Mouse (Mus musculus) MEL (cell line): Measurements from ENCODE around the gene Alx3. TPM values are rescaled to one million over a fixed set of nuclear protein-coding genes. Genes with fewer than 3 reads are reported as not detected.

Experiments used
- DNase-seq: peaks from one replicate; pipeline ENCODE4 v3.0.0; 2011; ENCODE audit warnings: low read depth, low spot score
- H3K27ac ChIP-seq: 2 replicates; pipeline ENCODE4 v1.5.1; 2012; ENCODE audit warnings: low read depth, mild to moderate bottlenecking, control low read depth, low read length, moderate library complexity; ENCODE audit not compliant: control insufficient read depth
- H3K27me3 ChIP-seq, 2 experiments: fragments of 150-350 bp in 1 of 2; sonication (generic) in 1 of 2; 2 replicates each; pipeline ENCODE4 v1.6.1; 2012; ENCODE audit warnings: low read length in 2 of 2, mild to moderate bottlenecking in 2 of 2, improper control_type of control experiment in 1 of 2, moderate library complexity in 1 of 2; ENCODE audit not compliant: insufficient read depth in 2 of 2, control insufficient read depth in 1 of 2
- H3K36me3 ChIP-seq, 2 experiments: 2 replicates each; pipeline ENCODE4 v1.6.1; 2012 to 2014; ENCODE audit warnings: low read length in 2 of 2, improper control_type of control experiment in 1 of 2, inconsistent platforms in 1 of 2, mild to moderate bottlenecking in 1 of 2; ENCODE audit not compliant: insufficient read depth in 2 of 2, control insufficient read depth in 1 of 2
- H3K4me1 ChIP-seq, 2 experiments: fragments of 150-350 bp in 1 of 2; sonication (generic) in 1 of 2; 2 replicates each; pipeline ENCODE4 v1.6.1; 2012; ENCODE audit warnings: low read length in 2 of 2, improper control_type of control experiment in 1 of 2, mild to moderate bottlenecking in 1 of 2; ENCODE audit not compliant: insufficient read depth in 2 of 2, control insufficient read depth in 1 of 2
- H3K4me3 ChIP-seq, 2 experiments: fragments of 150-350 bp in 1 of 2; sonication (generic) in 1 of 2; 2 replicates each; pipeline ENCODE4 v1.5.1; 2012; ENCODE audit warnings: low read depth in 2 of 2, low read length in 2 of 2, mild to moderate bottlenecking in 2 of 2, moderate library complexity in 2 of 2, control low read depth in 1 of 2, improper control_type of control experiment in 1 of 2; ENCODE audit not compliant: control insufficient read depth in 1 of 2, insufficient read depth in 1 of 2
- H3K79me2 ChIP-seq: 2 replicates; pipeline ENCODE4 v1.6.1; 2012; ENCODE audit warnings: mild to moderate bottlenecking, low read length, moderate library complexity; ENCODE audit not compliant: control insufficient read depth, poor library complexity, insufficient read depth
- H3K9ac ChIP-seq: 2 replicates; pipeline ENCODE4 v1.6.1; 2012; ENCODE audit warnings: low read depth, mild to moderate bottlenecking, control low read depth, low read length, moderate library complexity; ENCODE audit not compliant: control insufficient read depth, poor library complexity, severe bottlenecking
- H3K9me3 ChIP-seq: fragments of 150-350 bp; sonication (generic); replicated peaks from 2 replicates; pipeline ENCODE4 v1.6.1; 2012; ENCODE audit warnings: mild to moderate bottlenecking, low read length, improper control_type of control experiment, moderate library complexity; ENCODE audit not compliant: insufficient read depth
- CTCF ChIP-seq, 3 experiments: IDR thresholded peaks in 2 of 3; conservative IDR thresholded peaks in 1 of 3; 2 replicates each; pipeline ENCODE4 v1.5.1; 2011 to 2012; ENCODE audit warnings: low read length in 3 of 3, low read depth in 2 of 3, mild to moderate bottlenecking in 2 of 3, improper control_type of control experiment in 1 of 3, inconsistent platforms in 1 of 3, mixed read lengths in 1 of 3, moderate library complexity in 1 of 3; ENCODE audit not compliant: control insufficient read depth in 1 of 3, insufficient read depth in 1 of 3, poor library complexity in 1 of 3, severe bottlenecking in 1 of 3
- E2F4 ChIP-seq: IDR thresholded peaks from 2 replicates; pipeline ENCODE4 v1.6.1; 2011; ENCODE audit warnings: low read depth, low read length, improper control_type of control experiment, borderline replicate concordance
- HCFC1 ChIP-seq: IDR thresholded peaks from 2 replicates; pipeline ENCODE4 v1.6.1; 2012; ENCODE audit warnings: low read depth, mild to moderate bottlenecking, inconsistent platforms, low read length, improper control_type of control experiment, moderate library complexity
- JUND ChIP-seq: IDR thresholded peaks from 2 replicates; pipeline ENCODE4 v1.6.1; 2011; ENCODE audit warnings: low read depth, mild to moderate bottlenecking, improper control_type of control experiment, low read length
- KAT2A ChIP-seq: conservative IDR thresholded peaks from 2 replicates; pipeline ENCODE4 v1.6.1; 2012; ENCODE audit warnings: low read depth, low read length, improper control_type of control experiment, inconsistent platforms
- MAX ChIP-seq: IDR thresholded peaks from 2 replicates; pipeline ENCODE4 v1.6.1; 2011; ENCODE audit warnings: low read length, improper control_type of control experiment
- MAZ ChIP-seq: IDR thresholded peaks from 2 replicates; pipeline ENCODE4 v1.6.1; 2012; ENCODE audit warnings: low read depth, mild to moderate bottlenecking, inconsistent platforms, low read length, improper control_type of control experiment
- MXI1 ChIP-seq: IDR thresholded peaks from 2 replicates; pipeline ENCODE4 v1.6.1; 2011; ENCODE audit warnings: mild to moderate bottlenecking, low read depth, low read length, improper control_type of control experiment
- MYC ChIP-seq: IDR thresholded peaks from 2 replicates; pipeline ENCODE4 v1.6.1; 2011; ENCODE audit warnings: low read depth, mild to moderate bottlenecking, low read length, improper control_type of control experiment, moderate library complexity
- NRF1 ChIP-seq: IDR thresholded peaks from 2 replicates; pipeline ENCODE4 v1.6.1; 2014; ENCODE audit warnings: low read depth, mild to moderate bottlenecking, inconsistent platforms, low read length, improper control_type of control experiment, moderate library complexity; ENCODE audit not compliant: poor library complexity, insufficient read depth, severe bottlenecking
- POLR2A ChIP-seq, 2 experiments: IDR thresholded peaks; 2 replicates each; pipeline ENCODE4 v1.6.1; 2011 to 2012; ENCODE audit warnings: low read length in 2 of 2, mild to moderate bottlenecking in 2 of 2, control low read depth in 1 of 2, improper control_type of control experiment in 1 of 2, low read depth in 1 of 2, moderate library complexity in 1 of 2; ENCODE audit not compliant: control insufficient read depth in 1 of 2, insufficient read depth in 1 of 2, poor library complexity in 1 of 2
- POLR2AphosphoS2 ChIP-seq: IDR thresholded peaks from 2 replicates; pipeline ENCODE4 v1.6.1; 2011; ENCODE audit warnings: low read length, improper control_type of control experiment
- POLR2AphosphoS5 ChIP-seq: IDR thresholded peaks from 2 replicates; pipeline ENCODE4 v1.6.1; 2012; ENCODE audit warnings: low read depth, borderline replicate concordance, mild to moderate bottlenecking, inconsistent platforms, low read length, moderate library complexity, mixed read lengths
- RAD21 ChIP-seq: IDR thresholded peaks from 2 replicates; pipeline ENCODE4 v1.6.1; 2011; ENCODE audit warnings: mild to moderate bottlenecking, low read depth, low read length, improper control_type of control experiment
- RCOR1 ChIP-seq: IDR thresholded peaks from 2 replicates; pipeline ENCODE4 v1.6.1; 2012; ENCODE audit warnings: low read depth, mild to moderate bottlenecking, inconsistent platforms, low read length, improper control_type of control experiment
- TAL1 ChIP-seq: IDR thresholded peaks from 2 replicates; pipeline ENCODE4 v1.6.1; 2012; ENCODE audit warnings: mild to moderate bottlenecking, inconsistent platforms, low read length, moderate library complexity, mixed read lengths
- TCF12 ChIP-seq: IDR thresholded peaks from 2 replicates; pipeline ENCODE4 v1.6.1; 2014; ENCODE audit warnings: low read depth, mild to moderate bottlenecking, inconsistent platforms, low read length, improper control_type of control experiment, moderate library complexity
- UBTF ChIP-seq: IDR thresholded peaks from 2 replicates; pipeline ENCODE4 v1.6.1; 2012; ENCODE audit warnings: low read depth, mild to moderate bottlenecking, inconsistent platforms, low read length, improper control_type of control experiment, moderate library complexity, borderline replicate concordance; ENCODE audit not compliant: insufficient read depth
- USF1 ChIP-seq: IDR thresholded peaks from 2 replicates; pipeline ENCODE4 v1.6.1; 2014; ENCODE audit warnings: low read depth, mild to moderate bottlenecking, inconsistent platforms, low read length, improper control_type of control experiment, moderate library complexity
- USF2 ChIP-seq, 2 experiments: IDR thresholded peaks; 2 replicates each; pipeline ENCODE4 v1.6.1; 2011 to 2012; ENCODE audit warnings: improper control_type of control experiment in 2 of 2, low read length in 2 of 2, borderline replicate concordance in 1 of 2, inconsistent platforms in 1 of 2, low read depth in 1 of 2, mild to moderate bottlenecking in 1 of 2; ENCODE audit not compliant: insufficient read depth in 1 of 2
- ZC3H11A ChIP-seq: IDR thresholded peaks from 2 replicates; pipeline ENCODE4 v1.6.1; 2012; ENCODE audit warnings: low read depth, mild to moderate bottlenecking, inconsistent platforms, low read length, improper control_type of control experiment
- ZMIZ1 ChIP-seq: IDR thresholded peaks from 2 replicates; pipeline ENCODE4 v1.6.1; 2012; ENCODE audit warnings: low read depth, mild to moderate bottlenecking, inconsistent platforms, low read length, improper control_type of control experiment, moderate library complexity
- polyA plus RNA-seq, 2 experiments: library from polyadenylated mRNA; stranded (reverse) in 1 of 2; unstranded in 1 of 2; fragments of >175 nt in 1 of 2; fragments of >200 nt in 1 of 2; gene quantifications; 2 replicates each; pipeline versions ENCODE4 v1.2.1 to v1.2.4; 2012; ENCODE audit warnings: low replicate concordance in 2 of 2, low read depth in 1 of 2; ENCODE audit not compliant: insufficient read length in 2 of 2, insufficient read depth in 1 of 2, missing spikeins in 1 of 2
- total RNA-seq: library from RNA; depleted of rRNA; stranded (reverse); fragments of 300-350 nt; gene quantifications from 2 replicates; pipeline ENCODE4 v1.2.3, GENCODE M21; 2012

The Alx3 gene
- total and polyA plus RNA-seq, 3 experiments = not detected

DNA sequence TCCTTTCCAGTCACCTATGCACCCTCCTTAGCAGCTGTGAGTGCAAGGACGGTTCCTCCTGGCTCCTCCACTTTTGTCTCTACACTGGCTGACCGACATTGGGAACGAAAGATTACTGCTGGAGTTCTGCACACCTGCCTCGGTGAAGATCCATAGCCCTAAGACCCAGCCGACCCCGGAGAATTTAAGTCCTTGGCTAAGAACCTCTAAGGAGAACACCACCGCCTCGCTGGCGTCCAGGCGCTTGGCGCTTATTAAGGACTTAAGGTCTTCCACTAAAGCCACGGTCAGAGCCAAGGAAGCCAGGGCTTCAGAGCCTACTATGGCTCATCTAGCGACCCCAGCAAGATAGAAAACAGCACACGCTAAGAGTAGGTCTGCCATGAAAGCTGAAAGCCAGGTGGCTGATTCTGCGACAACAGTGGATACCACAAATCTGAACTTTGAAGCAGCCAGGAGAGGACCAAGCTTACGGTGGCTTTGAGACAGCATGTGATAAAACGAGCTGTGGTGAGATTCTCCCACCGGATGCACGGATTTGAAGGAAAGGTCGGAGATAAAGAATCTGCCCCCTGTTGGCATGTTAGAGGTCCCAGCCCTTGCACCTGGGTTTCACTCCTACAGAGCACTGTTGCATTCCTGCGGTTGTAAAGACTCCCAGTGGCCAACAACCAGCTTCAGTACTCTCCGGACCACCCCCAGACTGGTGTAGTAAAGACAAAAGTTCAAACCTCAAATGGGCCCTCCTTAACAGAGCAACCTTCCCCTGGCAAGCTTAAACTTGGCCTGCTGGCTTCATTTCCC is 3.0 kb downstream of the Alx3 start:
- Histone ChIP-seq H3K9me3 (no peaks in the 10 kb centered on the region), H3K79me2 (no peaks in the 10 kb centered on the region), H3K27me3 (peaks cover 0 to 12% of the 10 kb centered on the region in 2 experiments; a peak in 3 of 4 replicates), H3K27ac (no peak overlapping the region), H3K4me1 (no peaks in the 10 kb centered on the region), H3K4me3 (no peak overlapping the region), H3K36me3 (no peaks in the 10 kb centered on the region), H3K9ac (no peak overlapping the region)
- DNase-seq = no peak
- TF ChIP-seq CTCF (IDR thresholded peaks at IDR 0.05 in 2 of 3, conservative IDR thresholded peaks at IDR 0.05 in 1 of 3; ENCODE audit: control insufficient read depth in 1 of 3, insufficient read depth in 1 of 3, low read depth in 2 of 3, low read length in 3 of 3, poor library complexity in 1 of 3, severe bottlenecking in 1 of 3) (no peak), POLR2A (IDR thresholded peaks at IDR 0.05; ENCODE audit: control insufficient read depth in 1 of 2, insufficient read depth in 1 of 2, low read depth in 1 of 2, low read length in 2 of 2, poor library complexity in 1 of 2) (no peak), MAZ (no peak), MXI1 (no peak), POLR2AphosphoS5 (no peak), JUND (no peak), ZMIZ1 (no peak), UBTF (no peak), USF2 (IDR thresholded peaks at IDR 0.05; ENCODE audit: borderline replicate concordance in 1 of 2, insufficient read depth in 1 of 2, low read depth in 1 of 2, low read length in 2 of 2) (no peak), TAL1 (no peak), NRF1 (no peak), POLR2AphosphoS2 (no peak)

DNA sequence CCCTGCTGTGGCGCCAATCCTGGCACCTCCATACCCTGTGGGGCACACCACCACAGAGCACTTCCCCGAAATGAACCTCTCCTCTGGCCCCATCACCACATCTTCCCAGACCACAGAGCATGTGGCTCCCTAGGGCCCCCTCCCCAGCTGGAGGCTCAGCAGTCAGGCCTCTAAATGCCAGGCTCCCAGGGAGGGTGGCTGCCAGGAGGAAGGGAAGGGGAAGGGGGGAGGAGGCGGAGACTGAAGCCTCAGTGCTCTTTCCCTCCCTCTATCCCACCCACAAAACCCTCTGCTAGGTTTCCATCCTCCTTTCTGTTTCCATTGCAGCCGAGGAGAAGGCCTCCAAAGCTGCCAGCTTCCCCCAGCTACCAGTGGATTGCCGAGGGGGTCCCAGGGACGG is 5.3 kb downstream of the Alx3 start:
- H3K9me3 ChIP-seq = no peaks in the 10 kb centered on the region
- TF ChIP-seq MYC (no peak), MXI1 (no peak), MAX (no peak), USF1 (no peak), TAL1 (no peak), CTCF (IDR thresholded peaks at IDR 0.05 in 2 of 3, conservative IDR thresholded peaks at IDR 0.05 in 1 of 3; ENCODE audit: control insufficient read depth in 1 of 3, insufficient read depth in 1 of 3, low read depth in 2 of 3, low read length in 3 of 3, poor library complexity in 1 of 3, severe bottlenecking in 1 of 3) (no peak), RCOR1 (no peak), RAD21 (no peak), ZC3H11A (no peak), TCF12 (no peak), HCFC1 (no peak), E2F4 (no peak), KAT2A (no peak), JUND (no peak), NRF1 (no peak)
- no peak overlapping the region for H3K27ac ChIP-seq
- H3K9ac ChIP-seq = no peak overlapping the region
- H3K79me2 ChIP-seq = no peaks in the 10 kb centered on the region
- H3K4me3 ChIP-seq = no peak overlapping the region
- H3K36me3 ChIP-seq = no peaks in the 10 kb centered on the region
- peaks cover 0 to 12% of the 10 kb centered on the region in 2 experiments; a peak in 3 of 4 replicates for H3K27me3 ChIP-seq
- H3K4me1 ChIP-seq = no peaks in the 10 kb centered on the region
- no peak for DNase-seq
